Mouse (Mus musculus): ENCODE measurements around the gene Cd5l. TPM values are rescaled to one million over a fixed set of nuclear protein-coding genes. Genes with fewer than 3 reads are reported as not detected.

Gene Cd5l
- polyA plus RNA-seq, 1 experiment, result 1.6 TPM

DNA sequence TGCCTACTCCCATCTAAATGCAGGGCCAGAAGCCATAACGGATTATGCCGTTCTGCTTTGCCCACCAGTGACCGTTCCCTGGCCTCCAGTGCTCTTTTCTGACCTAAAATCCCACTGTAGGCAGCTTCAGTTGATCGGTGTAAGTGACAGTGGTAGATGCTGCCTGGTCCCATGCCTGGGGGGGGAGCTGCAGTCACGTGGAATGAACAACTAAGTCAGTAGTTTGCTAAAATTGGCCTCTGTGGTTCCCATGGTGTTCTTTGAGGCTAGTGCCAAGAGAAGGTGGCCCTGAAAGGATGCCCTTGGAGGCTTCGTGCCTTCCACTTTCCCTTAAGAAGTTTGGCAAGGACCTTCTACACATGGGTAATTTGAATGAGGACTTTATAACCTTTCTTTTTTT lies 2.8 kb downstream of the Cd5l start:
- DNase-seq, result no peak
- 86% methylated on average over 6 of the region's 6 CpGs for WGBS
- Histone ChIP-seq H3K36me3 (ENCODE audit: control insufficient read depth, insufficient read depth, low read length) (no peaks in the 10 kb centered on the region), H3K27me3 (ENCODE audit: control insufficient read depth, insufficient read depth, low read length) (no peaks in the 10 kb centered on the region), H3K4me3 (ENCODE audit: control insufficient read depth, insufficient read depth, low read length) (no peak overlapping the region), H3K27ac (ENCODE audit: control insufficient read depth, insufficient read depth, low read length) (no peak overlapping the region), H3K4me1 (replicated peaks; ENCODE audit: control insufficient read depth, insufficient read depth, low read length) (no peaks in the 10 kb centered on the region)
- no peak for TF ChIP-seq CTCF (IDR thresholded peaks at IDR 0.05; ENCODE audit: borderline replicate concordance, control insufficient read depth, extremely low read depth, insufficient read depth, low read length, poor library complexity)
- no peak for TF ChIP-seq POLR2A (IDR thresholded peaks at IDR 0.05; ENCODE audit: control insufficient read depth, extremely low read depth, insufficient read depth, low read length, poor library complexity)

- TF ChIP-seq POLR2A (IDR thresholded peaks at IDR 0.05; ENCODE audit: control insufficient read depth, extremely low read depth, insufficient read depth, low read length, poor library complexity) (no peak), CTCF (IDR thresholded peaks at IDR 0.05; ENCODE audit: borderline replicate concordance, control insufficient read depth, extremely low read depth, insufficient read depth, low read length, poor library complexity) (no peak)
- H3K27me3 ChIP-seq (ENCODE audit: control insufficient read depth, insufficient read depth, low read length), result no peaks in the 10 kb centered on the region
- 97% methylated on average over 14 of the region's 14 CpGs for WGBS
- H3K36me3 ChIP-seq (ENCODE audit: control insufficient read depth, insufficient read depth, low read length), result no peaks in the 10 kb centered on the region
- H3K4me1 ChIP-seq (replicated peaks; ENCODE audit: control insufficient read depth, insufficient read depth, low read length), result no peaks in the 10 kb centered on the region
- no peak for DNase-seq
- H3K27ac ChIP-seq (ENCODE audit: control insufficient read depth, insufficient read depth, low read length), result no peak overlapping the region
- H3K4me3 ChIP-seq (ENCODE audit: control insufficient read depth, insufficient read depth, low read length), result no peak overlapping the region
Measured at GRCm38 (mm10) chr3:87365691-87366090, 8.0 kb downstream of the Cd5l start.

DNA sequence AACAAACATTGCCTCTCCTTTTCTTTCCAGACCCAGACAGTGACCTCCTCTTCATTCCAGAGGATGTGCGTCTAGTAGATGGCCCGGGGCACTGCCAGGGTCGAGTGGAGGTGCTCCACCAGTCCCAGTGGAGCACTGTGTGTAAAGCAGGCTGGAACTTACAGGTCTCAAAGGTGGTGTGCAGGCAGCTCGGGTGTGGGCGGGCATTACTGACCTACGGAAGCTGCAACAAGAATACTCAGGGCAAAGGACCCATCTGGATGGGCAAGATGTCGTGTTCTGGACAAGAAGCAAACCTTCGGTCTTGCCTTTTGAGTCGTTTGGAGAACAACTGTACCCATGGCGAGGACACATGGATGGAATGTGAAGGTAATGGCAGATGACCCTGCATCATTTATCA lies 9.8 kb downstream of the Cd5l start:
- H3K27ac ChIP-seq (ENCODE audit: control insufficient read depth, insufficient read depth, low read length), result no peak overlapping the region
- TF ChIP-seq CTCF (IDR thresholded peaks at IDR 0.05; ENCODE audit: borderline replicate concordance, control insufficient read depth, extremely low read depth, insufficient read depth, low read length, poor library complexity), result no peak
- no peak for TF ChIP-seq POLR2A (IDR thresholded peaks at IDR 0.05; ENCODE audit: control insufficient read depth, extremely low read depth, insufficient read depth, low read length, poor library complexity)
- no peaks in the 10 kb centered on the region for H3K4me1 ChIP-seq (replicated peaks; ENCODE audit: control insufficient read depth, insufficient read depth, low read length)
- no peaks in the 10 kb centered on the region for H3K36me3 ChIP-seq (ENCODE audit: control insufficient read depth, insufficient read depth, low read length)
- H3K4me3 ChIP-seq (ENCODE audit: control insufficient read depth, insufficient read depth, low read length), result no peak overlapping the region
- no peak for DNase-seq
- 92% methylated on average over 10 of the region's 10 CpGs for WGBS
- no peaks in the 10 kb centered on the region for H3K27me3 ChIP-seq (ENCODE audit: control insufficient read depth, insufficient read depth, low read length)

DNA sequence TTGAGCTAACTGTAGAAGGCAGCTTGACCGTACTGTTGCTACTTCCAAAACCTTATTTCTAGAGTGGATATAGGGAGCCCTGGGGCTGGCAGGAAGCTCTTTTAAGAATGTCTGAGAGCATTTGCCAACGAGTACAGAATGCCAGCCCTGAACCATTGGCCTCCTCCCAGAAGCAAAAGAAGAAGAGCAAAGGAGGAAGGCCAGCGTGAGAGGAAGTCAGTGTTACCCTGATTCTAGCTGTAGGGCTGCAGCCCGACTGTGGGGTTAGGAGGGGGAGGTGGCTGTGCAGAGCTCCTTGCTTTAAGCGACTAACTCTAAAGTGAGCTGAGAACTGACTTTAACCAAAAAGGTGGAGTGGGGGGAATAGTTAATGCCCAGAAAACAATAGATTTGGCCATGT lies 11.5 kb downstream of the Cd5l start:
- no peaks in the 10 kb centered on the region for H3K27me3 ChIP-seq (ENCODE audit: control insufficient read depth, insufficient read depth, low read length)
- WGBS, result 32% methylated on average over 5 of the region's 5 CpGs
- no peak overlapping the region for H3K27ac ChIP-seq (ENCODE audit: control insufficient read depth, insufficient read depth, low read length)
- no peak for DNase-seq
- TF ChIP-seq POLR2A (IDR thresholded peaks at IDR 0.05; ENCODE audit: control insufficient read depth, extremely low read depth, insufficient read depth, low read length, poor library complexity) (no peak), CTCF (IDR thresholded peaks at IDR 0.05; ENCODE audit: borderline replicate concordance, control insufficient read depth, extremely low read depth, insufficient read depth, low read length, poor library complexity) (no peak)
- H3K4me3 ChIP-seq (ENCODE audit: control insufficient read depth, insufficient read depth, low read length), result no peak overlapping the region
- no peaks in the 10 kb centered on the region for H3K36me3 ChIP-seq (ENCODE audit: control insufficient read depth, insufficient read depth, low read length)
- no peaks in the 10 kb centered on the region for H3K4me1 ChIP-seq (replicated peaks; ENCODE audit: control insufficient read depth, insufficient read depth, low read length)

DNA sequence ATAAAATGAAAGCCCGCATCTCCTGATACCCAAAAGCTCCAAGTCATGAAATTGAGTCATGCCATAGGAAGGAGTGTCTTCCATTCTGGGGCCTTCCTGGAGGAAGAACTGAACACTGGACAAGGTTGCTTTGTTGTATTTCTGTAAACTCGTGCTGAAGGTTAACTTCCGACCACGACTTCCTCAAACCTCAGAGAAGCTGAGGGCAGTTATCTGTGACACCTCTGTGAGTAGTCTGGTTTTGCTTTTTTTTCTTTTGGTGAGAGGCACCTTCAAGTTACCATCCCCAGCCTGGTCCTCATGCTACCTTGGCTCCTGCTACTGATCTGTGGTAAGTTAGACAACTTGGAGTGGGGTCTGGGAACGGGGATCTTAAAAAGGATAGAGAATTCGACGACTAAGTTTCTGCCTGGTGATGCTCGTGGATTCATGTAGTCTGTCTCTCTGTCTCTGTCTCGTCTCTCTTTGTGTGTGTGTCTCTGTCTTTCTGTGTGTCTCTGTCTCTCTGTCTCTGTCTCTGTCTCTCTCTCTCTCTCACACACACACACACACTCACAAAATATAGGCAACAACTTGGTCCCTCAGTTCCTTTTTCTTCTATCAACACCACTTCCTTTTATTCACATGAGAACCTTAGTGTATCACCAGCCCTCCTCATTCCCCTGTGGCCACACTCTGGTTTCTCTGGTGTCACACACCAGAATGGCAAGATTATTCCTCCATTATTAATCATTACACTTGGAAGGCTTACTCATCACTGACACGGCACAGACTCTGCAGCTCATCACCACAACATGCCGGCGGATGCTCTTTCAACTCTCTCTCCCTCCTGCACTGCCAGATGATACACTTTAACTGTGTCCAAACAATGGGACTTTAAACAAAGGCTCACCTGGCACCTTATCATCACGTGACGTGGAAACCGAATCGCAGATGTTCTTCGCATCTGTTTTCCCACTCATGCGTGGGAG lies 18.8 kb downstream of the Cd5l start, which contains the start of gene Fcrl1:
Fcrl1 (plus strand) TSS at position 193 of the 971 bp plus-strand sequence.
- TF ChIP-seq CTCF (IDR thresholded peaks at IDR 0.05; ENCODE audit: borderline replicate concordance, control insufficient read depth, extremely low read depth, insufficient read depth, low read length, poor library complexity), result no peak
- no peak for TF ChIP-seq POLR2A (IDR thresholded peaks at IDR 0.05; ENCODE audit: control insufficient read depth, extremely low read depth, insufficient read depth, low read length, poor library complexity)
- Histone ChIP-seq H3K4me1 (replicated peaks; ENCODE audit: control insufficient read depth, insufficient read depth, low read length) (peaks cover 6% of the 10 kb centered on the region), H3K27me3 (ENCODE audit: control insufficient read depth, insufficient read depth, low read length) (no peaks in the 10 kb centered on the region), H3K4me3 (ENCODE audit: control insufficient read depth, insufficient read depth, low read length) (no peak within 1 kb of the TSS), H3K27ac (ENCODE audit: control insufficient read depth, insufficient read depth, low read length) (no peak within 1 kb of the TSS), H3K36me3 (ENCODE audit: control insufficient read depth, insufficient read depth, low read length) (no peaks in the 10 kb centered on the region)
- no peak for DNase-seq
- 26% methylated on average over 18 of the region's 18 CpGs for WGBS

DNA sequence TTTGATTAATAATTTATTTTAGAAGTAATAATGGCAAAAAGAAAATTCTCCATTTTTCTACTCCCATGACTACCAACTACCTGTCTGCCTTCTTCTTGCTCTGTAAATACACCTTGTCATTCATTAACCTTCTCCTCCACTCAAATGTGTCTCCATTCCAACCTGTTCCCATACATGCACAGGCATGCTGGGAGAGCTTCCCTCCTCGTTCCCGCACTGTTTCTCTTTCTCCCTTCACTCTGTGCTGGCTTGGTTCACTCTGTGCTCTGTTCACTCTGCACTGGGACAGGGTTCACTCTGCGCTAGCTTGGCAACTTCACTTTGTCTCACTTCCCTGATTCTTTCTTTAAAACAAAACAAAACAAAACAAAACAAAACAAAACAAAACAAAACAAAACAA lies 19.5 kb downstream of the Cd5l start:
- H3K27me3 ChIP-seq (ENCODE audit: control insufficient read depth, insufficient read depth, low read length), result no peaks in the 10 kb centered on the region
- H3K4me3 ChIP-seq (ENCODE audit: control insufficient read depth, insufficient read depth, low read length), result no peak overlapping the region
- no peak overlapping the region for H3K27ac ChIP-seq (ENCODE audit: control insufficient read depth, insufficient read depth, low read length)
- peaks cover 6% of the 10 kb centered on the region for H3K4me1 ChIP-seq (replicated peaks; ENCODE audit: control insufficient read depth, insufficient read depth, low read length)
- TF ChIP-seq CTCF (IDR thresholded peaks at IDR 0.05; ENCODE audit: borderline replicate concordance, control insufficient read depth, extremely low read depth, insufficient read depth, low read length, poor library complexity), result no peak
- TF ChIP-seq POLR2A (IDR thresholded peaks at IDR 0.05; ENCODE audit: control insufficient read depth, extremely low read depth, insufficient read depth, low read length, poor library complexity), result no peak
- H3K36me3 ChIP-seq (ENCODE audit: control insufficient read depth, insufficient read depth, low read length), result no peaks in the 10 kb centered on the region
- DNase-seq, result no peak
- 71% methylated on average over 3 of the region's 3 CpGs for WGBS
